Mouse (Mus musculus) ovary, postnatal 36 days (tissue): ENCODE results near the gene Sec61a1.
A peak's percentile ranks its signal among the peaks of the same experiment; 100 is the strongest.

ENCODE experiments used
- DNase-seq: peaks from one replicate; pipeline ENCODE4 v3.0.0; 2022; ENCODE audit warnings: low spot score, mixed read lengths

Sec61a1 gene

DNA sequence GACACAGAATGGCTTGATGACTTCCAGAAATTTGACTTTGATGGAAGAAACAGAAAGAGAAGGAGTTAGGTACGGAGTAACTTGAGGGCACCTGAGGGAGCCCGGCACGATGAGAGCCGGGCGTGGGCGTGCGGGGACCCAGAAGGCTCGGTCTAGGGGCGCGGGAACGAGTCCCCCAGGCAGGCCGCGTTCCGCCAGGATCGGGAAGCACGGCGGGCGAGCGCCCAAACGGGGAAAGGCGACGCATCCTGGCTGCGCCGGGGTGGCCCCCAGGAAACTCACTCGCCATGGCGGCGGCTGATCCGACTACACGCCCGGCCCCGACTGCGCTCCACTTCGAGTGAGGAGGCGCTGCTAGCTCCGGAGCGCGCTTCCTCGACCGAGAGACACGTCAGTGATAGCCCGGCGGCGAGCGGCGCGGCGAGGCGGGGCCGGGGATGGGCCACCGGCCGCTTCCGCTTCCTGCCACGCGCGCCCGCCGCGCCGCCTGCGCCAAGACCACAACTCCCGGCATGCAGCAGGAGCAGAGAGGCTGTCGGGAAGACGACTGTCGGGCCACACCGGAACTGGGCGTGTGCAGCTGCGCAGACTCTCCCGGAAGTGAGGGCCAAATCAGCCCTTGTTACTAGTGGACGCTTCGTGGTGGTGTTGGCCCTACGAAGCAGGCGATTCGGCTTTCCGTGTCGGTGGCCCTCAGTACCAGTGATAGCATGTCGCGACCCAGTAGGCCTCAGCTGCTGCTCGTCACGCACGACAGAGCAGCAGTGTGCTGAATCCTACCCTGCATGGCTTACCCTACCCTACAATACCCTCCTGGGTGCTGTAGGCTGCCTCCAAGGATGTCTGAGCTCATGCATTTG, at the start of gene Sec61a1:
Gene Sec61a1, minus strand, starts transcription at position 502 of the 860 bp plus-strand sequence.
- DNase-seq: peak; percentile 95

DNA sequence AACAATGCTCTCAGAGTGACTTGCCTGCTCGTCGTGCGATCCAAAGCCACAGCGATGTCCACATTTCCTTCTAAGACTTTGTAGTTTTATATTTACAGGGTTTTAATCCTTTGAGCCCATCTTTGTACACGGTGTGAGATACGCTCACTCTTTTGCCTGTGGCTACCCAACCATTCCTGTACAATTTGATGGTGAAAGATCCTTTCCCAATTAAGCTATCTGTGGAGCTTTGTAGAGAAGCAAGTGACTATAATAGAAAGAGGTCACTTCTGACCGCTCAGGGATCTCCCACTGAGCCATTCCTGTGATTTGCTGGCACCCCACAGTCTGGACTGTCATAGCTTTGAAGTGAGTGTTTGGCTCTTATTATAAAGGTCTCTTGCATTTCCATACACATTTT, 48.0 kb upstream of the Sec61a1 start:
- DNase-seq: no peak

DNA sequence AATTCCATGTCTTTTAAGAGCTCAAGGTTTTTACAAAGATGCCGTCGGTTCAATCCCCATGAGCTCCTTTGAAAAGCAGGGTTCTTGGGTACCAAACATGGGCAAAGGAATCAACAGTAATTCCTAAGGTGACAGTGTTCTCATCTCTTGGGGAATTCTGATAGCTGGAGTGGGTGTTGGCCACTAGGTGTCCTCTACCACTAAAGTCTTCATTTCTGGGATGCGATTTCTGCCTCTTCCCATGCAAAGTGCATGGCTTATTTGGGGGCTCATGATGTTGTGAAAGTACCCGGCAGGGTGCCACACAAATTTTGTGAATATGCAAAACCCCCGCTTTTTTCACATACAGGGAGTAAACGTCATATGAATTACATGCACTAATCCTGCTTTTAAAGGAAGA, 46.3 kb upstream of the Sec61a1 start:
- no peak for DNase-seq

DNA sequence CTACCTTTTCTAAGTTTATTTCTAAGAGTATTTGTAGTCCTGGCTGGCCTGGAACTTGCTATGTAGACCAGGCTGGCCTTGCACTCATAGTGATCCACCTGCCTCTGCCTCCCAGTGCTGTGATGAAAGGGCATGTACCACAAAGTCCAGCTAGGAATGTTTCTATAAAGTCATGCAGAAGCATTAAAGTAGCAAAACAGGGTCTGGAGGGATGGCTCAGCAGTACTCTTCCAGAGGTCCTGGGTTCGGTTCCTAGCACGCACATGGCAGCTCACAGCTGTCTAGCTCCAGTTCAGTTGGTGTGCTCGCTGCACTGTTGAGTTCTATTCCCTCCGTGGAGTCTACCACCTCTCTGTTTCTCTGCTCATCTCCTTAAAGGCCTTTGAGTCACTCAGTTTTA, 41.5 kb upstream of the Sec61a1 start:
- DNase-seq: no peak

- no peak for DNase-seq
These were observed 41.0 kb upstream of the Sec61a1 start for GRCm38 (mm10) chr6:88559688-88560087.

GRCm38 (mm10) chr6:88558076-88558475, 39.4 kb upstream of the Sec61a1 start:
- no peak for DNase-seq

GRCm38 (mm10) chr6:88557548-88557947, 38.8 kb upstream of the Sec61a1 start:
- DNase-seq: no peak

DNA sequence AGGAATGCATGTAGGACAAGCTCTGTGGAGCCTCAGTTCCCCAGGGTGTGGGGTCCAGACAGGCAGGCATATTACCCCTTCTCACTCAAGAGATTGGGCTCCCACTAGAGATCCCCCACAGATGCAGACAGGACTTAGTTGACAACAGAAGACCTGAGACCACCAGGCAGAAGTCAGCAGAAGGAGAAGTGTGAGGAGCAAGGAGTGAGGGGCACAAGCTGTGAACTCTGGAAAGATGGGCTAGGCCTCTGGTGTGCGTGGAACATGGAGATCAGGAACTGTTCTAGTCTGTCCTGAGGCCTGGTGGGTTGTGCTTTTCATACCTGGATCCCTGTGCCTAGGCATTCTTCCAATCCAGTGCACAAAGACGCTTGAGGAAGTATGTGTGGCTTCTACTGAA, 31.2 kb upstream of the Sec61a1 start:
- no peak for DNase-seq

DNA sequence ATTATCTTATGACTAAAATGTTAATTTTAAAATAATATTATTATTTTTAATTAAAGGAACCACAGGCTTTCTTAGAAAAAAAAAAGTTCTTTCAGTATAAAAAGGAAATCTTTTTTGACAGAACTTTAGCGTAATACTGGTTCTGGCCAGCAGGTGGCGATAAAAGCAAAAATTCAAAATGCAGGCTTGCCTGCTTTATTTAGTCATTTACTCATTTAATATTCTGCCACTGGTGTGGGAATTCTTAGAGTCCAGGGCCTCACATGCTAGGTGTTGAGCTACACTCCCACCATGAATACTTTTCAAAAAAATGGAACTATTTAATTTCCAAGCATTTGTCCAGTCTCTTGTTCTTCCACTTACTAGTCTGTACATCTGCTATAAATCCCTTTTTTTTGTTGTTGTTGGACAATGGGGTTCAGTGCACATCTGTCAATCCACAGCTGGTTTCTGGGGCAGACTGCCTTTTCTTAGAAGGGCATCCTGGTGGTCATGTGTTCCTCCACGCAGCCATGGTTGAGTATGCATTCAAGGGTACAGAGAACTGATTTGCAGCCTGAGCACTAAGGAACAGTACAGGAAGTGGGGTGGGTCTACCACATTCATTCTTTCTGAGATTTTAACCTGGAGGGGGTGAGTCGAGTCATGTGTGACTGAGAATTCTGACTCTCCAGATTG, 30.6 kb upstream of the Sec61a1 start:
- peak; percentile 22 for DNase-seq

GRCm38 (mm10) chr6:88548405-88549049, 29.8 kb upstream of the Sec61a1 start:
- DNase-seq: no peak

DNA sequence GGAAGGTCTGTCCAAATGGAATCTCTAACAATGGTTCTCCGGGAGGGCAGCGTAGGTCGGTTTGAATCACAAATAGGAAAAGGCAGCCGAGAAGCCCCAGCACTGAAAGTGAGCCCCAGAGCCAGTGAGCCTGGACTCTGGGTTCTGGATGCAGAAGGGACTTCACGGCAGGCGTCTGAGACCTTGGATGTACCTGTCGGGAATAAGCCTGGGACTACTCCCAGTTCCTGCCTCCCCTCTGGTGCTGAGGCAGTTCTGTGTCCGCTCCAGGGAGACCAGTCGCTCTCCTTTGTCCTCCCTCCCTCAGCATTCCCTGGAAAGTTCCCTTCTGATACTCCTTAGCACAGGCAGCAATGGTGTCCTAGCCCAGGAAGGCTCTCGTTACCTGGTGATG, 26.7 kb upstream of the Sec61a1 start:
- DNase-seq: no peak

DNA sequence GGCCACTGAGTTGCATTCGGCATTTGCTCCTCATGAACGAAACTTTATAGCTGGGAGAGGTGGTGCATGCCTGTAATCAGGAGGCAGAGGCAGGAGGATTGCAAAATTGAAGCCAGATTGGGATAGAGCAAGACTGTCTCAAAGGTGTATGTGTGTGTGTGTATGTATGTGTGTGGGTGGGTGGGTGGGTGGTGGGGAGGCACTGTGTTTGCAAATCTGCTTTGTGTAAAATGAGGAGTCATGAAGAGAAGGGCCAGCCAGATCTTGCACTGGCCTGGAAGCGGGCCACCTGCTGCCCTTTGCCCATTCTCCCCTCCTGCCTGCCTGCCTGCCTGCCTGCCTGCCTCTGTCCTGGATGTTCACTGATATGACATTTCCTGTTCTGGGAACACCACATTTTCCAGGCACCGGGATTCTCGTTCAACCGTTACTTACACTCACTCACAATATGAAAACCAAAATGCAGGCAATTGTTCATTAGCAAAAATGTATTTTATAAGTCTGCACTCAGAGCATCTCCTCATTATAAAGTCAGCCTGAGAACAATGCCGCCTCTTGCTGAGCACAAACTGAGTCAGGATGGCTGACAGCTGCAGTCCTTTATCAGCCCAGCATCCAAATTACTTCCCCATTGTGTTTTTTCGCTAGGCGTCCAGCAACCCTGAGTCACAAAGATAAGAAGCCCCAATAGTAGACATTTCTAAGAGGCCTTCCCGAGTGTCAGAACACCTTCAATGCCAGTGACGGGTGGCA, 26.1 kb upstream of the Sec61a1 start:
- DNase-seq: no peak

GRCm38 (mm10) chr6:88544241-88544640, 25.5 kb upstream of the Sec61a1 start:
- DNase-seq: no peak

GRCm38 (mm10) chr6:88540093-88540755, 21.5 kb upstream of the Sec61a1 start:
- no peak for DNase-seq

DNA sequence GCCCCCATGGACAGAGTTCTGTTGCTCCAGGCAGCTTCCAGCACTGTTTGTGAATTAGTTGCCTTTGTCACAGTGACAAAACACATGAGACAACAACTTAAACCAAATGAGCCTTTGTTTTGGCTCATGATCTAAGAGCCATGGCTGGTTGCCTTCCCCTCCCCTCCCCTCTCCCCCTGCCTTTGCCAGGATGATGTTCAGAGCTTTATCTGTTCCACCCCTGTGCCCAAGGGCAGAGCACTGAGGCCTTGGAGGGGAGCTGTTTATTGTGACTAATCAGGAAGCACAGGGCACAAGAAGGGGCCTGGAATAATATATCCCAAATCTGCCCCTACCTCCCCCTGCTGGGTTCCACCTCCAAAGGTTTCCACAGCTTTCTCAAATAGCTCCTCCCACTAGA, 11.6 kb upstream of the Sec61a1 start:
- DNase-seq: peak; percentile 44

- no peak for DNase-seq
These were observed 5.4 kb upstream of the Sec61a1 start for GRCm38 (mm10) chr6:88524056-88524455.

GRCm38 (mm10) chr6:88523451-88523850, 4.7 kb upstream of the Sec61a1 start:
- no peak for DNase-seq

- no peak for DNase-seq
These were observed 4.3 kb upstream of the Sec61a1 start for GRCm38 (mm10) chr6:88523043-88523442.

- DNase-seq: no peak
These were observed 3.9 kb upstream of the Sec61a1 start for GRCm38 (mm10) chr6:88522606-88523005.

- DNase-seq: no peak
These were observed 3.1 kb upstream of the Sec61a1 start for GRCm38 (mm10) chr6:88521821-88522220.

DNA sequence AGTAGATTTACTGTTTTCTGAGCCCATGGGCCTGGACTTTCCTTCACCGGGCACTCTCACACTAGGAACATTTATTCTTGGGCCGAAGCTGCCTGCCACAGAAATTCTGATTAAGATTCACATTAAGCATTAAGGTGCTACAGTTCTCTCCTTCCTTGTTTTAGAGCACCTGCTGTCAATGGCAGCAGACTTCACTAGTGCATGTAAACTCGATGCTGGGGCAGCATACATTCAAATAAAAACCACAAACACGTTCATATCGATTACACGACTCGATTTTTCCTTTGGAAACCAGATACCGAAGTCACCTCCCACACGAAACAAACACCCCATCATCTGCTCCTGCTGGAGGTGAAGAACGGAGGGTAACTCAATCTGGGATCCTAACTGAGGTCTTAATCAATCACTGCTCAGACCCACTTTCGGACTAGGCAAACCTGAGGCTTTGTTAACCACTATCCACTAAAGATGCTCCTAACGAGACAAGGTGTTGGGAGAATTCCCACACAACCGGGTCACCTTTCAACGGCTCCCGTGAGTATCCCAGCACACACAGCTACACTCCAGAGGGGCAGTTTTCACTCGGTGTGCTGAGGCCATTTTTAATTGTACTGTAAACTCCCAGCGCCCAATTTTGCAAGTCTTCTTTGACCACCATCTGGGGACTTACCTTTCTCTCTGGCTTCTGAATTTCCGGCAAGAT, 853 bp downstream of the Sec61a1 start:
- DNase-seq: no peak
